Mouse (Mus musculus): Measurements from ENCODE around the gene Pcgf1.

GRCm38 (mm10) chr6:83031921-83032590 lies 45.6 kb upstream of the Pcgf1 start:
- no peak for TF ChIP-seq CTCF (IDR thresholded peaks at IDR 0.05; ENCODE audit: insufficient read depth, low read depth, low read length)
- no peak for TF ChIP-seq POLR2A (IDR thresholded peaks at IDR 0.05; ENCODE audit: insufficient read depth, low read depth, low read length)

Data from olfactory bulb, adult 2 months (tissue).